Mouse (Mus musculus) telencephalon, adult 2 months (tissue): ENCODE measurements around the gene Ccdc85c.
A peak's percentile ranks its signal among the peaks of the same experiment; 100 is the strongest.

Source experiments
- DNase-seq: peaks from one replicate; pipeline ENCODE4 v3.0.0-alpha.2; 2011; ENCODE audit warnings: low read depth, low spot score

The Ccdc85c gene

DNA sequence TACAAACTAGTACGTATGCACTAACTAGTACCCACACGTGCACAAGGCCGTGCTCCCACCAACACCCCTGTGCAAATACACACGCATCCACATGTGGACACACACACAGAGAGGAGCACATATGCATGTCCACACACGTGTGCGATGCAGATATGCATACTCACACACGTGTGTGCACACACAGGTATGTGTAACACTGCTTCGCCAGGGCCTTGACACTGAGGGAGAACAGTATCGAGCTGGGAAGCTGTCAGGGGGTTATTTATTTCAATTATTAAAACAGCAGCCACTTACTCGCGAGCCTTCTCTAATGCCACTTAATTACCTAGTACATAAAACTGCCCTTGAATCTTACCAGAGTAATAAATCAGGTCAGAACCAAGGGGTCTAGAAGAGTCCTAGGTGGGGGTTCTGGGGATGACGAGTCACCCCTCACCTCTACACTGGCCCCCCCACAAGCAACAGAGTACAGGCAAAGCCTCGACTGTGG is 34.8 kb downstream of the Ccdc85c start:
- no peak for DNase-seq

DNA sequence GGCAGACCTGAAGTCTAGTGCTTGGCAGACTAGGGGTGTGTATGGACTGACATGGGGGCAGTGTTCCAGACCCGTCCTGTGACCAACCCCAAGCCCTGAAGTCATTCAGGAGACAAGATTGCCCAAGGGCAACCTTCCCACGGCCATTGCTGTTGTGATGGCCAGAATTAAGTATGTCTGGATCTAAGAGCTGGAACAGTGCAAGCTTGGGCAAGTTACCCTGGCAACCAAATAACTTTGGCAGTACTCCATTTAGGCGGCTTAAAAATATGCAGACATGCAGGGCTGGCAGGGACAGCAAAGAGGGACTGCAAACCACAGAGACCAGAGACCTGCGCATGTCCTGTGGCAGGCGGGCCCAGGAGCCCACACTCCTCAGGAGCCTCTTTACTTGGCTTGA is 35.8 kb downstream of the Ccdc85c start:
- DNase-seq: peak; percentile 67

DNA sequence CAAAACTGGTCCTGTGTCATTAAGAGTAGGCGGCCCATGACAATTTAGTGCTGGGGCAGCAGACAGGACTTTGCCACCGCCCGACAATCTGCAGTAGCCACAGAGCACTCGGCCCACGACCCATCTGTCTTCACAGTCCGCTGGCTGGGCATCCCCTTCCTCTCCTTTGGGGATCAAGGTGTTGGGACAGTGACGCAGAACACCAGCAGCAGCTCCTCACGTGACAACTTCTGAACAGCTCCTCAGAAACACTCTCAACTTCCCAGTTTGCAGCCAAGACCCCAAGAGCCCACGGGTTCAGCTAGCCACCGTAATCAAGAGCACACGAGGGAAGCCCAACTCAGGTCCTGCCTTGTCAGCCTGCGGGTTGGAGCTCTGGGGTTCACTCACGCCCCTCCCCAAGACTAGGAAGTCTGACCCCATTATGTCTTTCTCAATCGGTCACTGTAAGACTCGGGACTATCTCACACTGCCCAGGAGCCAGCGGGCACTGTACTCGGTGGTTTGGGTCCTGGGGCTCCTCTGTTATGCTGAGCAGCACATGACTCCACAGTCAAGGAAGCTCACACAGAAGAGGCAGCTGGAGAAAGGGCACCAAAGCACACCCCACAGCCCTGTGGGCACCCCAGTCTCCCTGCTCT is 36.7 kb downstream of the Ccdc85c start:
- no peak for DNase-seq

DNA sequence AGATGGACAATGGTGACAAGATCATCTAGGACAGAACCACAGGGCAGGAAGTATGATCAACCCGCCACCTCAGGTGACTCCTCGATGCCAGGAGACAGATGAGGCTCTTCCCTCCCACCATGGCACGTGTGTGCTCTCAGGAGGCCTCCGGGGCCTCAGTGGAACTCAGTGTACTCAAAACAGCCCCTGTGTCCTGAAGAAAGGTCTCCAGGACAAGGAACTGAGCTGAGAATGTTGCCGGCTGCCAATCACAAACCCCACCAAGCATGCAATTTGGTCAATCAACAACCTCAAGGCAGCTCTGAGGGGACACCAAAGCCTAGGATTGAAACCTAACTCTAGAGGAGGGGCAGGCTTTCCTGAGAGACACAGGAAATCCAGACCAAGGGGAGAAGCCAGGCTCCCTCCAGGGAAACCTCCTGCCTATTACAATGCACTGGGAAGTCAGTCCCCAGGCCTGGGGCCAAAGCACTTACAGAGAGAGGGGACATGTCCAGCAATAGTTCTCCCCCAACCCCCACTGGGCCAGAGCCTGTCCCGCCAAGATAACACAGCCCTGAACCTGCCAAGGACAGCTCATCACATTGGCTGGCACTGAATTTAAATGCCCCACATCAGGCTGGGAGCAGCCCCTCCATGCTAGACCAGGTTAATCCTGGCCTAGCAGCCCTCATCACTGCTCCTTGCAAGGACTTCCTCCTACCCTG is 37.8 kb downstream of the Ccdc85c start:
- no peak for DNase-seq

DNA sequence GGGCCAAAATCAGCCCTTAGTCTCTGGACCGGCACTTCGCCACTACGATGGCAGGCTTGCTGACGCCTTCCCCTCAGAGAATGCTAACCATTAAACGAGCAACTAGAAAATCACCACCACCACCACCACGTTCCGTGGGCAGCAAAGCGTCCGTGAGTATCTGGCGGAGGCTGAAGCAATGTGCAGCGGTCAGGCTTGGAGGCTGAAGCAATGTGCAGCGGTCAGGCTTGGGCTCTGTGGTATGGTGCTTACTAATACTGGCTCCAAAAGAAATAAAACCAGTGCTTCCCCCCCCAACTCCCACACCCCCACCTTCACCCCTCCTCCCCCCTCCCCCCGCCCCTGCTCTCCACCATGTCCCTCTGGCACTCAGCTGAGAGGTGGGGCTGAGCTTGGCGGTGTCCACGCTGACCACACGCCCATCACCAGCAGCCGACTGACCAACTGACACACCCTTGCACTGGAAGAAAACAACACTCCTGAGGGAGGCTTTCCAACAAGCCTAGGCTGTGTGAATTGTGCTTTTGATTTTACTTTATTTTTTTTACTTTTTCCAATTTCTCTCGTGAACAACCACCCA is 39.2 kb downstream of the Ccdc85c start:
- no peak for DNase-seq

DNA sequence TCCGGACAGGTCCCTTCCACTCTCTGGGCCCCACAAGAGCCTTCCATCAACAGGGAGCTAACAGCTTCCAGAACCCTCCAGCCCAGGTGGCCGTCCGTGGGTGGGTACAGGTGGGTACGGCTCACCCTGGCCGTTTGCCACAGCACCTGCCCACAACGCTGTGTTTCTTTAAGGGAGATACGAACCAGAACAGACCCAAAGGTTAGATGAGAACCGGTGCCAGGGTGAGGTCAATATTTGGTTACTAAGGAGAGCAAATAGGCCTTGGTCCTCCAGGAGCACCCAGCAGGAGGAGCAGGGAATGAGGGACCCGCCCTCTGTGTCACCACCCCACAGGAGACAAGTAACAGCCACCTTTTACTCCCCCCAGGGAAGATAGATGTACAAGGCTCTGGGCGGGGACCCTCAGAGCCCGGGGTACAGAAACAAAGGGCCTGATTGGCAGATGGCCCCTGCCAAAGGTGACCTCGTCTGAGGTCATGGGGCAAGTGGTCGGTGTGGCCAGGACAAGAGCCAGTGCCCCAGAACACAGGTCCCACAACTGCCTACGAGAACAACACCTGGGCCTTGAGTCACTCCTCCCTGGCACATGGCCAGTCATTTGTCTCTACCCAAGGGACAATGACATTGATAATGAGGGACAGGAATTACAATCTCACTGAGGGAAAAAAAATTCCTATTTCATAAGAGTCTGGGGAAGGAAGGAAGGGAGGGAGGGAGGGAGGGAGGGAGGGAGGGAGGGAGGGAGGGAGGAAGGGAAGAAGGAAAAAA is 40.2 kb downstream of the Ccdc85c start:
- DNase-seq: no peak

DNA sequence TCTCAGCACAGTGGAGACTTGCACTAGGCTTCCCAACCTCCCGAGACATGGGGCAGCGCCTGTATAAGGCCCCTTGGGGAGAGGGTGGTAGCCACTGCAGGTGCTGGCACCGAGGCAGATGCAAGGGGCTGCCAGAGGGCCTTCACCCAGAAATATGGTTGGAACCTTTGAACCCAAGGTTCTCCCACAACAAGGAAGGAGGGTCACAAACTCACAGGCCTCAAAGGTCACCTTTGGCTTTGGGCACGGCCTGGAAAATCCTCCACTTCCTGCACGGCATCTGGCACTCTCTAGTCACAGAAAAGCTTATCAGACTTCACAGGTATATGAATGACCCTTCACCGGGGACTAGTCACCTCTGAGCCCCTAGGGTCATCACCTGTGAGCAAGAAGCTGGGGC is 41.5 kb downstream of the Ccdc85c start:
- DNase-seq: no peak

DNA sequence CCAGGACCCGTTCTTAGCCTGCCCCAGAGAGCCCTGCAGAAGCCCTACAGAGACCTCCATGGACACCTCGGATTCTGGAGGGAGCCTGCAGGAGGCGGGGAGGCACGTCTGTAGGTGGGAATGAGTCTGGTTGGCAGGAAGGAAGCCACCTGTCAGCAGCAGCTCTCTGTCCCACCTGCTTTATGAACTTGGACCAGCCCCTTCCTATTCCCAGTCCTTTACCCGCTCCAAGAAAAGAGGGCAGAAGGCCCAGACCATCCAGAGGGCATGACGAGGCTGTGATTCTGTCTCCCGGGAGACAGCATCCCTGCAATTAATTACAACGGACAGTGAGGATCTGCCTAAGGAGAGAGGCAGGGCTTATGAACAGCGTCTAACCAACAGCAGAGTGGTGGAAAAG is 43.3 kb downstream of the Ccdc85c start:
- no peak for DNase-seq

DNA sequence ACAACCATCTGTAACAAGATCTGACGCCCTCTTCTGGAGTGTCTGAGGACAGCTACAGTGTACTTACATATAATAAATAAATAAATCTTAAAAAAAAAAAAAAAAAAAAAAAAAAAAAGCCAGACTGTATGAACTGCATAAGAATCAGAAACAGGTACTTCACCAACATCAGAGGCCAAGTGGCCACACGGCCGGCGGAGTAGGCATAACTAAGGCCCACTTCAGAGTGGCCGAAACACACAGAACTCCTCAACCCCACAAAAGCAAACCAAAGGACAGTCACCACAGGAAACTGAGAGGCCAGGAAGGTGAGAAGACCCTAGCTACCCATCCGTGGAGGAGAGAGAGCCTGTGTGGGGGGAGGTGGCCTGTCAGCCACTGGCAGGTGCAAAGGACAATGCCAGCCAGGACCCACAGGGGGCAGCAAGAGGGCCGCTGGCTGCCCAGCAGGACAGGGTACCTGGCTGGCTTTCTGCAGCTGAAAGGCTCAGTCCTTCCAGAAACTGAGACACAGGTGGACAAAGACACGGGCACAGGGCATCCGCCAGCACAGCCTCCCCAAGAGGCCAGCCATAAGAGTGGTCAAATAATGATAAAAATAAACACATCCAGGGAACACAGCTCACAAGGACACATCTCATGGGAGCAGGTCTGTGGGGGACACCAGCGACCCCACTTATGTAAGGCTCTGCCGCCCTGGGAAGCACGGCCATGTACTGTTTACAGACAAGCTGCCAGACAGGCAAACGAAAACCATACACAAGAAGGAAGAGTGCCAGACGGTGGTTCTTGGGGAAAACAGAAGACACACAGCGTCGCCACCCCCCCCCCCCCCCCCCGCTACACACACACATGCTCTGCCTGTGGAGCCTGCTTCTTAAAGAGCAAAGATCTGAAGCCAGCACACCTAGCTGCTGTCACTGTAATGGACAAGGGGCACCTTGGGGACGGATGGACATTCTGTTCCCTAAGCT is 44.1 kb downstream of the Ccdc85c start:
- DNase-seq: no peak

DNA sequence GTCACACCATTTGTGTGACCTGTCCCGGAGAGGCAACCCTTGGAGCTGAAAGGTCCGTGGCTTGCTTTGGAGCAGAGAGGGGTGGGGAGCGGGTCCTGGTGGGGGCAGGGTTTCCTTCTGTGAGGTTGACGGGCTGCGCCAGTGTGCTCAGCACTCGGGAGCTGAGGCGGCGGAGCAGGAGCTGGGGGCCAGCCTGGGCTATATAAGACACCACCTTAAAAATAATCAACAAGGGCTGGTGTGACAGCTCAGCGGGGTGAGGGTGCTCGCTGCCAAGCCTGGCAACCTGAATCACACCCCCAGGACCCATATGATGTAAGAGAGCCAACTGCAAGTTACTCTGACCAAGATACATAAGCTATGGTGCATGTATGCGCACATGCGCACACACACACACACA is 45.1 kb downstream of the Ccdc85c start:
- no peak for DNase-seq

DNA sequence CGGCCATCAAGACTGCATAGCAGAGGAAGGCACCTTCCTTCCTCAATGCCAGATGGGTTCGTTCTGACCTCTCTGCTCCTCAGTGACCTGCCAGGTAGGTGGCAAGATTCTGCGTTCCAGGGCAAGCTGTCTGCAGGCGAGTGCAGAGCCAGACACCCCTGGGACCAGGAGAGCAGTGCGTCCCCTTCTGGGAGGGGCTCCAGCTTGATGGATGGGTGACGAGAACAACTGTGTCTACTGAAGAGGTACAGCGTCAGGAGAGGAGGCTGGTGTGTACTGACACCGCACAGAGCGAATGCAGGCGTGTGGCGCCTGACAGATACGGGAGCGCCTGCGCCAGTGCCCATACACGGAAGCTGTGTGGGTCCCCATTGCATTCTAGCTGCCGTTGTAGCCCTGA is 47.7 kb downstream of the Ccdc85c start:
- DNase-seq: no peak

DNA sequence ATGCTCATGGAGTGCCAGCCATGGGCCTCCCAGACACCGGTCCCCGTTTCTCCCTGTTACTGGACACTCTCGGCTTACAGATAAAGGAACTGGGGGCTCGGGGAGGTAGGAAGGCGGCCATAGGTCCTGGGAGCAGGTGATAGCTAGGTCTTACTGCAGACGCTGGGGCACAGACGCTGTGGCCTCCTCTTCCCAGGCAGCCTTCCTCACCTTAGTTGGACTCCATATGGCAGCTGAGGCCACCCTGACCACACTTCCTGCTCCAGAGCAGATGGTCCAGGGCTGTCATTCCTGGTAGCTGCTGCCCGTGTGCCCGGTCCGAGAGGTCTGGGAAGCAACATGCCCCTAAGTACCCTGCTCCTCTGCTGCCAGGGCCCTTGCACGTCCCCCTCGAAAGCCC is 48.3 kb downstream of the Ccdc85c start:
- no peak for DNase-seq

DNA sequence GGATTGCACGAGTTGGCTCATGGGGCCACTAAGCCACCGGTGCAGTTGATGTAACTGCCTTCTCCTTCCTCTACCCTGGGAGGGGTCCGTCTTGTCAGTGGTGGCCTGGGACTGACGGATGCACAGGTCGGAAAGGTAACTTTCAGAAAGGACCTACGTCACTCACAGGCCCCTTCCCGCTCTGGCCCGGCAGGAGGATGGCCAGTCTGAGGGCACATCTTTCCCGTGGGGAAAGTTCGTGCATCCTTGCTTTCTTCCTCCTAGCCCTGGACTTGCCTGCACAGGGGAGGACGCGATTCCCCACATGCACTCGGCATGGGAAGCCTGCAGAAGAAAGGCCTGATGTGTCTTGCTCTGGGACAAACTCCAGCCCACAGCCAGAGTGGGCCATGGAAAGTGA is 49.0 kb downstream of the Ccdc85c start:
- DNase-seq: no peak

DNA sequence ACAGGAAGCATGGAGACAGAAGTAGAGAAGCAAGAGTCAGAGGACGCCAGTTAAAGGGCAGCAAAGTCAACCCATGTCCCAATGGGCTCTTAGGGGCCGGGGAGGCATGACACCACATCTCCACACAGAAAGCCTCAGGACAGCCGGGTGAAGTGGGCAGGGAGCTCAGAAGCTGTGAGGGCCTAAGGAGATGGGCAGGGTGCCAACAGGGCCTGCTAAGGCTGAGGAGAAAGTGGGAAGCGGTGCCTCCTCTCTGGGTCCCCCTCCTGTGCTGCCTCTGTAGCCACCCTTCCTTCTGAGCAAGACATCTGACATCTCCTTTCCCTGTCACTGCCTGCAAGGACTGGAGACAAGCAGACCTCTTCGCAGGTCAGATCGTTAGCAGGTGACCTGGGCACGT is 49.4 kb downstream of the Ccdc85c start:
- DNase-seq: no peak

DNA sequence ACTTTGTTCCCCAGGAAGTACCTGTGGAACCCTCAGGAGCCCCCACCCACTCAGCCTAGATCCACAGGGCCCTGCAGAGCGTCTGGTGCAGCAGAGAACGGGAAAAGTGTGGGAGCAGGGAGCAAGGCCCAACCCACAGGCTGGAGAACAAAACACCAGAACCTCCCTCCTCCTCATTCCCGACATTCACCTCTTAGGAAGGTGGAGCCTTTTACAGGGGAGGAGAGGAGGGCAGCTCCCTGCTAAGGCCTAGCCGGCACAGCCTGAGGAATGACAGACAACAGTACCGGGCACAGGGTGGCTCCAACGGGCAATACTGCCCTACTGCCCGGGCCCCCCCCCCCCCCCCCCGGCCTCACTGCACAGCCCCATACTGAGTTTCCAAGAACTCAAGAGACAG is 51.9 kb downstream of the Ccdc85c start:
- no peak for DNase-seq

DNA sequence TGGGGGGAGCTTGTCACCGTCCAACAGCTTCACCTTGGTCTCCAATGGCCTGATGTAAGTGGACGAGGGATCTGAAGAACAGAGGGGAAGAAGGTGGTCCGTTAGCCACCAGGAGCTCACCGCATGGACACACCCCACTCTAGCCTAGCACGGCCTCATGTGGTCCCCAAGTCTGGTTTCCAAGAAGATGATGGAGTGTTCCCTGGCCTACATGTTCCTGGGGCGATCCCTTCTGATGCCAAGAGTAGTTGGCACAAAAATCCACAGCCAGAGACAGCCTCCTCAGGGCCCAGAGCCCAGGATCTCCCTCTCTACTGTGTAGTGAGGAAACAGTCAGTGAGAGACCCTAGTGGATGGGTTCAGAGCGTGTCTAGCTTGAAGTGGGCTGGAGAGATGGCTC is 53.5 kb downstream of the Ccdc85c start:
- no peak for DNase-seq

DNA sequence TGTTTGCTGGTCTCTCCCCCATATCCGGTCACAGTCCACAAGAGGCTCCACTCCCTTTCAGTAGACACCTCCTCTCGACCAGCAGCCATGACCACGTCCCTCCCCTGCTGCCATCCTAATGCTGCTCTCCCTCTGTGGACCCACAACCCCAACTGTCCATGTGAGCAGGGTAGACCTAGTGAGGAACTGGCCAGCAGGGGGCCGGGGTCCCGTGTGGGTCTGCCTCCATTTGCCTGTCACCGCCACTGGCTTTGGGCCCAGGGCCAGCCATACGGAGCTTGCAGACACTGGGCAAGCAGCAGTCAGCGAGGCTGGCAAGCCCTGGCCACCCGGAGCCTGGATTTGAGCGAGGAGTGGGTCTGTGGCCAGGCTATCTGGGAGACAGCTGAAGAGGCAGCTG is 54.0 kb downstream of the Ccdc85c start:
- DNase-seq: no peak

DNA sequence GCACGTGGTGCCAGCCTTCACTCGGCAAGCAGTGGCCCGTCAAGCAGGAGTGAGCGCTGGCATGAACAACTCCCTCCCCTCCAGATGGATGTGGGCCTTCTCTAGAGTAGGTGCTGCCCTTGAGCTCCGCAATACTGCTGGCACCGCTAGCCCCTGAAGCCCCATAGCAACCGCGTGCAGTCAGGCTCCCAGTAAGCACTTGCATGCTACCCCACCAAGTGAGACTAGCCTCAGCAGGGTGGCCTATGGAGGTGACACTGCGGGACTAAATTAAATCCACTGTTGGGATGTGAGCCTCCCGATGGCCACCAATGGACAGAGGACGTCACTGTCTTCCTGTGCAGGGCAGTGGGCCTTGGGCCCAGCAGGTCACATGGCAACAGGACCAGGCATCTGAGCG is 54.6 kb downstream of the Ccdc85c start:
- no peak for DNase-seq

DNA sequence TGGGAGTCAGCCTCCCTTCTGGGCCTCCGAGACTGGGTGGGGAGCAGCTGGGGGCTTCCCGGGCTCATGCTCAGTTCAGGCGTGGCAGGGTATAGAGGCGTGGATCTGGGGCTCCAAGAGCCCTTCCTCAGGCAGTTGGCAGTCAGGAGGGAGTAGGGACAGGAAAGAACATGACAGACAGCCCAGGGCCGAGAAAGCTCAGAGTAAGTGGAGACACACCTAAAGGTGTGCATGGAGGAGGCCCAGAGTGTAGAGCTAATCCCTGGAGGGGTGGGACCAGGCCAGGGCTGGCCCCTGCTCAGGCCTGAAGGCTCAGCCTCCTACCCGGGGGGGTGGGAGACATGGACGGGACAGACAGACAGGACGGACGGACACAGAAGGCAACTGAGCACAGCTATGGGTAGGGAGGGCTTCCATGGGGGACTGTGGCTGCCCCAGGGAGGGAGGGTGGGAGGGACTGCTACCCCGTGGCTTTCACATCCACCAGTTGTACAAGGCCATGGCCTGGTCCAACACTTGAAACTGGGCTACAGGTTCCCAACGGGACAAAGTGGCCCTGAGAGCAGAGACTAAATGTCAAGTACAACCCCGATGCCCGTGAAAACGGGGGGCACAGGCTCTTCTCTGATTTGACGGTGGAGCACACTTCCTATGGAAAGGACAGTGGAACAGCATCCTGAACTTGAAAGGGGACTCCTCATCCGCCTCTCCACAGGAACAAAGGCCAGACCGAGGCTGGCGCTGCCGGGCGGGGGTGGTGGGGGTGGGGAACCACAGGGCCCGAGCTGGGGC is 55.2 kb downstream of the Ccdc85c start:
- DNase-seq: no peak

DNA sequence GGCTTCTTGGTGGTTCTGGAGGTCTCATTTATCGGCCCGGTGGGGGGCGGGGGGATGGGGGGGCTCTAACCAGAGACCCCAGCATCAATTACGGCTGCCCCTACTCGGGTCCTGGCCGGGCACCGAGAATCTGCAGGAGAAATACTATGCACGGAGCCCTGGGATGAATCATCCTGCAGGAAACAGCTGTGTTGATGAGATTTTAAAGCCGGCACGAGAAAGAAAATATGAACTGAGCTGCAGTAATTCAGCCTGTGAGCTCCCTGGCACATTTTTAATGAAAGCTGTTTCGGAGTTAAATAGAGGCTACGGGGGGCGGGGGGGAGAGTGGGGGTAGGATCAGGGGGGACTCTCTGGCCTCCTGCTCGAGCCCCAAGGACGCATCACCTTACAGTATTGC is 56.1 kb downstream of the Ccdc85c start:
- DNase-seq: peak; percentile 33
